Mouse (Mus musculus) kidney, postnatal 0 days (tissue): ENCODE data around the gene Hlcs. TPM values are rescaled to one million over a fixed set of nuclear protein-coding genes. Genes with fewer than 3 reads are reported as not detected.

Experiments used
- ATAC-seq: fragments of 200-750 bp; cut with Nextera tagmentation; replicated peaks from 2 replicates; pipeline ENCODE4 v1.8.0; 2017; ENCODE audit warnings: low read depth, moderate number of reproducible peaks, moderate TSS enrichment, moderate library complexity; ENCODE audit not compliant: low FRiP score
- DNase-seq: peaks from one replicate; pipeline ENCODE4 v3.0.0-alpha.2; 2016; ENCODE audit warnings: low spot score
- H3K27ac ChIP-seq: fragments of 300-500 bp; sonication (generic); 2 replicates; pipeline ENCODE4 v1.5.1; 2014; ENCODE audit warnings: mild to moderate bottlenecking
- H3K27me3 ChIP-seq: fragments of 300-500 bp; sonication (generic); 2 replicates; pipeline ENCODE4 v1.6.1; 2014; ENCODE audit warnings: low read length, mixed read lengths; ENCODE audit not compliant: insufficient read depth
- H3K36me3 ChIP-seq: fragments of 300-500 bp; sonication (generic); 2 replicates; pipeline ENCODE4 v1.6.1; 2014; ENCODE audit warnings: low read length, mixed read lengths; ENCODE audit not compliant: insufficient read depth
- H3K4me1 ChIP-seq: fragments of 300-500 bp; sonication (generic); replicated peaks from 2 replicates; pipeline ENCODE4 v1.6.1; 2014; ENCODE audit warnings: antibody characterized with exemption, low read length, mixed read lengths; ENCODE audit not compliant: insufficient read depth
- H3K4me2 ChIP-seq: fragments of 300-500 bp; sonication (generic); 2 replicates; pipeline ENCODE4 v1.6.1; 2014; ENCODE audit warnings: mild to moderate bottlenecking, low read length, moderate library complexity, mixed read lengths
- H3K4me3 ChIP-seq: fragments of 300-500 bp; sonication (generic); replicated peaks from 2 replicates; pipeline ENCODE4 v1.5.1; 2014; ENCODE audit warnings: low read depth, low read length
- H3K9ac ChIP-seq: fragments of 300-500 bp; sonication (generic); 2 replicates; pipeline ENCODE4 v1.6.1; 2014; ENCODE audit warnings: low read depth, low read length
- H3K9me3 ChIP-seq: fragments of 300-500 bp; sonication (generic); replicated peaks from 2 replicates; pipeline ENCODE4 v1.6.1; 2016; ENCODE audit warnings: low read length, inconsistent platforms, mixed read lengths
- CTCF ChIP-seq: IDR thresholded peaks from 2 replicates; pipeline ENCODE4 v1.5.1; 2016; ENCODE audit warnings: antibody characterized with exemption, low read depth, mild to moderate bottlenecking, moderate library complexity
- WGBS: fragments of 180-500 bp; shearing (Covaris S2); extraction: QIAGEN DNeasy Blood & Tissue Kit; methylation state at CpG from one replicate; pipeline ENCODE4 v1.1.7; 2014; 5-methylcytosine and 5-hydroxymethylcytosine counted together
- polyA plus RNA-seq: library from polyadenylated mRNA; unstranded; fragments of >200 nt; fragmentation: Nextera tagmentation; extraction: Ambion mirVana; gene quantifications from 2 replicates; pipeline ENCODE4 v1.2.1, GENCODE M21; 2015

The Hlcs gene
- polyA plus RNA-seq, 1 experiment from 2014 or later: 5.0 TPM

GRCm38 (mm10) chr16:94185430-94185829 is 127.9 kb downstream of the Hlcs start:
- H3K9me3 ChIP-seq: no peaks in the 10 kb centered on the region
- no peaks in the 10 kb centered on the region for H3K36me3 ChIP-seq
- no peak for ATAC-seq
- H3K27ac ChIP-seq: no peak overlapping the region
- no peak overlapping the region for H3K4me2 ChIP-seq
- no peak for DNase-seq
- no peaks in the 10 kb centered on the region for H3K4me1 ChIP-seq
- H3K4me3 ChIP-seq: no peak overlapping the region
- H3K27me3 ChIP-seq: no peaks in the 10 kb centered on the region
- no peak for TF ChIP-seq CTCF
- no peak overlapping the region for H3K9ac ChIP-seq
- WGBS: 52% methylated on average over 16 of the region's 16 CpGs

GRCm38 (mm10) chr16:94180122-94180870 is 133.1 kb downstream of the Hlcs start:
- WGBS: 55% methylated on average over 12 of the region's 12 CpGs
- H3K27ac ChIP-seq: no peak overlapping the region
- H3K9me3 ChIP-seq: no peaks in the 10 kb centered on the region
- H3K27me3 ChIP-seq: no peaks in the 10 kb centered on the region
- ATAC-seq (no peak), DNase-seq (no peak)
- H3K4me2 ChIP-seq: no peak overlapping the region
- H3K4me3 ChIP-seq: no peak overlapping the region
- no peaks in the 10 kb centered on the region for H3K36me3 ChIP-seq
- H3K9ac ChIP-seq: no peak overlapping the region
- H3K4me1 ChIP-seq: no peaks in the 10 kb centered on the region
- no peak for TF ChIP-seq CTCF

GRCm38 (mm10) chr16:94179341-94180121 is 133.8 kb downstream of the Hlcs start:
- TF ChIP-seq CTCF: no peak
- Histone ChIP-seq H3K4me1 (no peaks in the 10 kb centered on the region), H3K27me3 (no peaks in the 10 kb centered on the region), H3K36me3 (no peaks in the 10 kb centered on the region), H3K9me3 (no peaks in the 10 kb centered on the region), H3K4me3 (no peak overlapping the region), H3K27ac (no peak overlapping the region), H3K4me2 (no peak overlapping the region), H3K9ac (no peak overlapping the region)
- 39% methylated on average over 25 of the region's 25 CpGs for WGBS
- DNase-seq: no peak
- no peak for ATAC-seq

- whole genome bisulfite sequencing: 74% methylated on average over 16 of the region's 16 CpGs
- Histone ChIP-seq H3K4me1 (no peaks in the 10 kb centered on the region), H3K36me3 (no peaks in the 10 kb centered on the region), H3K4me3 (no peak overlapping the region), H3K27me3 (no peaks in the 10 kb centered on the region), H3K9ac (no peak overlapping the region), H3K9me3 (no peaks in the 10 kb centered on the region), H3K27ac (no peak overlapping the region), H3K4me2 (no peak overlapping the region)
- ATAC-seq: no peak
- DNase-seq: no peak
- no peak for TF ChIP-seq CTCF
These were observed 134.7 kb downstream of the Hlcs start for GRCm38 (mm10) chr16:94178441-94179220.

- no peak overlapping the region for H3K9ac ChIP-seq
- H3K36me3 ChIP-seq: no peaks in the 10 kb centered on the region
- WGBS: 87% methylated on average over 21 of the region's 21 CpGs
- no peak overlapping the region for H3K4me2 ChIP-seq
- no peak overlapping the region for H3K27ac ChIP-seq
- DNase-seq: no peak
- no peak for ATAC-seq
- no peaks in the 10 kb centered on the region for H3K4me1 ChIP-seq
- TF ChIP-seq CTCF: no peak
- no peaks in the 10 kb centered on the region for H3K27me3 ChIP-seq
- no peak overlapping the region for H3K4me3 ChIP-seq
- H3K9me3 ChIP-seq: no peaks in the 10 kb centered on the region
These were observed 136.1 kb downstream of the Hlcs start for GRCm38 (mm10) chr16:94176997-94177857.
